Mouse (Mus musculus) ES-CJ7 (cell line): ENCODE data around the gene 1700008O03Rik.

ENCODE experiments used
- DNase-seq: peaks from one replicate; pipeline ENCODE4 v3.0.0; 2011; ENCODE audit warnings: low read depth, low spot score

1700008O03Rik gene

GRCm38 (mm10) chr7:44344622-44345021 is 41.0 kb downstream of the 1700008O03Rik start:
- DNase-seq: no peak

GRCm38 (mm10) chr7:44343459-44344015 is 42.1 kb downstream of the 1700008O03Rik start:
- no peak for DNase-seq

DNA sequence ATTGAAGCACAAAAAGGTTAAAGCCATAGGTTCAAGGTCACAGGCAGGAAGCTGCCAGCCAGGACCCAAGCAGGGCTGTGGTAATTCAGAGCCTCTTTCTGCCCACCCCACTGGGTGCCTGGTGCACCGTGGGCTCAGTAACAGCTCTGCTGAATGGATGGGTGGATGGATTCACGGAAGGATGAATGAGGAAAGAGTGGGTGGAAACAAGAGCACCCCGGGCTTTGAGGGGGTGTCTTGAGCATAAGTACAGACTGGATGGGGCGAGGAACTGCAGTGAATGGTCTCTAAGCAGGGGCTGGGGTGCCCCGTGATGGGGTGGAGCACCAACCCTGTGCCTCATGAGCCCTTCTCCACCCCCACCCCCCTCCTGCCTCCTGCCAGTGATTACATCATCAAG is 43.9 kb downstream of the 1700008O03Rik start:
- no peak for DNase-seq

- DNase-seq: no peak
Observed at GRCm38 (mm10) chr7:44341119-44341518, 44.5 kb downstream of the 1700008O03Rik start.

DNA sequence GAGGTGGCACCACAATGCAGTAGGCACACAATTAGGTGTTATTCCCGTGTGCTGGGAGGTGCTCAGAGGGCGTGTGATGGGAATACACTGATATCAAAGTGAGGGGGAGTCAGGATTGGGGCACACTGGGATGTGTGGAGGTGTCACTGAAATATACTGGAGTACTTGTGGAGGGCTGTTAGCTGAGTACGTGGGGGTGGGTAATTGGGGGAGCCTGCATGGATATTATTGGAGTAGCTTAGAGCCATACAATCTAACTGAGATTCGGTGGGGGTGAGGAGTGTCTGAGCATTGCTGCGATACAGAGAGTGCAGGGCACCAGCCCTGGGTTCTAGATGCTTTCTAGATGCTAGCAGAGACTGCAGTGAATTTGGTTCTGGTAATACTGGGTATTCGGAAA is 45.4 kb downstream of the 1700008O03Rik start:
- no peak for DNase-seq

GRCm38 (mm10) chr7:44337121-44337849 is 48.3 kb downstream of the 1700008O03Rik start:
- DNase-seq: no peak

DNA sequence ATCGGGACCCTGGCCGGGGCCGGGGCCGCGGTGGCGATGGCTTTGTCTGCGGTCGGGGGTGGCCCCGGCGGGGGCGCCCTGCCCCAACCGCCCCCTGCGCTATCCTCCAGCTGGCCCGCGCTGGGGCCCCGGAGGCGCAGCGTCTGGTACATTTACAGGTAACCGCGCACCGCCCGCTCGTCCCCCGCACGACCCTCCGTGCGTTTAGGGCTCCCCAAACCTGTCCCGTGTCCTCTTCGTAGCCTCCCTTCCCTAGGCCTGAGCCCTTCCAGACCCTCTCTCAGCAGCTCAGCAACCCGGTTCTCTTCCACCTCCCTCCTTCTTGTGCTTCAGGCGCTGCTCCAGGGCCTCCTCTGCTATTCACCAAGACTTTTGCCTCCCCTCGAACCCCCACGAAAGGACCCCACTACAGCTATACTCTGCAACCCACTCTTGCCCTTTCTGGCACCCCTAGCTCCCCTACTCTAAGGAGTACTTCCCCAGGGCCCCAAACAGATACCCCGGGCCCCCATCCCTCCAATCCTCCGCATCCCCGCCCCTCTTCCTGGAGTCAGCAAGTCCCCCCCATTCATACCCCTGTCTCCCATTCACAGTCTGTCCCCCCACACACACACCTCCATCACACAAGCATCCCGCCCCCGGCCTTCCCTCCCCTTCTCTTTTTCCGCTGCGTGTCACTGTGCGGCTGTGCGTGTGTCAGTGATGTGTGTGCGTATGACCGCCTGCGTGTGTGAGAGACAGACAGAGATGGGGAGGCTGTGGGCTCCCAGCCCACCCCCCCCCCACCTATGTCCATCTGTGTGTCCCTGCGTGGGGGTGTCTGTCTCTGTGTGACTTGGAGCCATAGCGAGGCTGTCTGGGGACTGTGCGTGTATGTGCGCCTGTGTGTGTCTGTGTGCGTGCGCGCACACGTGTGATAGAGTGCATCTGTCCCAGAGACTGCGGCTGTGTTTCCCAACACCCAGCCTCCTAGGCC is 49.3 kb downstream of the 1700008O03Rik start:
- no peak for DNase-seq

DNA sequence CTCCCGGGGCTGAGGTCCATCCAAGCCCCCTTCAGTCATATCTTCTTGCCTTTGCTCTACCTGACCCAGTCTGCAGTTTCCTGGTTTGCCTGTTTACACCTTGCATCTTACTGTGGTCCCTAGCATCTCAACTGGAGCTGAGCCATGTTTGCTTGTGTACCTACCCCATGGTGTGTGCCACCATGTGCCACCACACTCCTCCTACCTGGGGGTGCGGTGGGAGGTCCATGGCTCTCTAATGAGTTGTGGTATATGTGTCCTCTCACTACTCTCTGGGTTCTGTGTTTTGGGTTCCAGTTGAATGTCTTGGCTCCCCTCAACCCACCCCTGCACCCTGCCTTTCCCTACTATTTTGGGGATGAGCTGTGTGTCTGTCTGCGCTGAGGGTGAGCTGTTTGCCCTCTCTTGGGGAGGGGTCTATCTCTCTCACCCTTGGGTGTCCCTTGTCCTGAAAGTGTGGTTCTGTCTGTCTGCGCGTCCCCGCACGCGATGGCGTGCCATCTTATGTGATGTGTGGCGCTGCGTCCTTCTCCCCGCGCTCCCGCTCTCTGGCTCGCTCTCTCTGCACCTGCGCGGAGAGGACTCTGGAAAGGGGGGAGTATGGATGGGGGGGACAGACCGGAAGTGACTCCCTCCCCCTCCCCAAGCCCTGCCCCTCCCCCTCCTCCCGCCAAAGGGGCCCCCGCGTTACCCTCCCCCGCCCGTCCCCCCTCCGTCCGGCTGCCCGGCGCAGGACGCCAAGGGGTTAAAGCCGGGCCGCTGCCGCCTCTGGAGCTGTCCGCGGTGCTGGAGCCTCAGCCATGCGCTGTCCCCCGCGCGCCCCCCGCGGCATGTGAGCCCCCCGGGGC is 50.4 kb downstream of the 1700008O03Rik start:
- DNase-seq: peak; percentile 42

DNA sequence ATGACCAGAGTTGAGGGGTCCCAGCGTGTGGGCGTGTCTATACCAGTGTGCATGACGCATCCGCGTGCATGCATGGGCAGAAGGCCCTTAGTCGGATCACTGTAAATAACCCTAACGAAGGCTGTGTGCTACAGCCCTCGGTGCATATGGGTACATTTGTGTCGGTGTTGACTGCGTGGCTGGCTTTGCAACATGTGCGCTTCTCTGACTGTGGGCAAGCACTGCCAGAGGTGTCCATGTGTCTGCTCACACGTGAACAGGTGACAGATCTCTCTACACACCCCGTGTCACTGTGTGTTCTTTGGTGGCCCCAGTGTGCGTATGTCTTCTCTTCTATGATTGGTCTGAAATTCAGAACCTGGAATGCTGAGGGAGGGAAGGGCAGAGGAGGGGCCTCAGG is 51.5 kb downstream of the 1700008O03Rik start:
- DNase-seq: no peak

- no peak for DNase-seq
Observed at GRCm38 (mm10) chr7:44332336-44332735, 53.3 kb downstream of the 1700008O03Rik start.

GRCm38 (mm10) chr7:44326614-44327013 is 59.0 kb downstream of the 1700008O03Rik start:
- no peak for DNase-seq

- no peak for DNase-seq
Observed at GRCm38 (mm10) chr7:44322290-44322689, 63.3 kb downstream of the 1700008O03Rik start.

- DNase-seq: no peak
Observed at GRCm38 (mm10) chr7:44320886-44321285, 64.7 kb downstream of the 1700008O03Rik start.

DNA sequence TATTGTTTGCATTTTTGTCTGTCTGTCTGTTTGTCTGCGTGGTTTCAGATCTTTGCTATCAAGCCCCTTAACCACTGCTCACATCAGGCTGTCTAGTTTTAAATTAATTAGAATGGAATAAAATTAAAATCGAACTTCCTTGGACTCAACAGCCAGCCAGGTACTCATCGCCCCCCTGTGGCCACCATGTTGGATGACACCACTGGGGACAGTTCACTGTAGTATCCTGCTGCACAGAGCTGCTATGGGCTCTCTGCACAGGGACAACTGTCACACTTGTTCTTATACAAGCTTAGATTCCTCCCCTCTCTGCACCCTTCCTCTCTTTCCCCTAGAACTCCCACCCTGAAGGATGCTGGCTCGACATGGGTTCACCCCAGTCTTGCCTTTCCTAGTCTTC is 67.7 kb downstream of the 1700008O03Rik start:
- peak; percentile 60 for DNase-seq

DNA sequence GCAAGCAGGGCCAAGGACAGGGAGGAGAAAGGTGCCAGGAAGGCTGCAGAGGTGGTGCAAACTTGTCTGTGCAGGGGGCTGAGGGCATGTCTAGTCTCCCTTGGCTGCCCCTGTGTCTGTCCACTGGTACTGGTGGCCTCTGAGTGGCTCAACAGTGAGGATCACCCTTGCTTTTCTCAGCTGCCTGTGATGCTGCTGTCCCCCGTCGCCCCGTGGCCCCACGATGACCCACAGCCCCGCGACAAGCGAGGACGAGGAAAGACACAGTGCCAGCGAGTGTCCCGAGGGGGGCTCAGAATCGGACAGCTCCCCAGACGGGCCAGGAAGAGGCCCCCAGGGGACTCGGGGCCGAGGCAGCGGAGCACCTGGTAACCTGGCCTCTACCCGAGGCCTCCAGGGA is 73.1 kb downstream of the 1700008O03Rik start:
- DNase-seq: no peak

DNA sequence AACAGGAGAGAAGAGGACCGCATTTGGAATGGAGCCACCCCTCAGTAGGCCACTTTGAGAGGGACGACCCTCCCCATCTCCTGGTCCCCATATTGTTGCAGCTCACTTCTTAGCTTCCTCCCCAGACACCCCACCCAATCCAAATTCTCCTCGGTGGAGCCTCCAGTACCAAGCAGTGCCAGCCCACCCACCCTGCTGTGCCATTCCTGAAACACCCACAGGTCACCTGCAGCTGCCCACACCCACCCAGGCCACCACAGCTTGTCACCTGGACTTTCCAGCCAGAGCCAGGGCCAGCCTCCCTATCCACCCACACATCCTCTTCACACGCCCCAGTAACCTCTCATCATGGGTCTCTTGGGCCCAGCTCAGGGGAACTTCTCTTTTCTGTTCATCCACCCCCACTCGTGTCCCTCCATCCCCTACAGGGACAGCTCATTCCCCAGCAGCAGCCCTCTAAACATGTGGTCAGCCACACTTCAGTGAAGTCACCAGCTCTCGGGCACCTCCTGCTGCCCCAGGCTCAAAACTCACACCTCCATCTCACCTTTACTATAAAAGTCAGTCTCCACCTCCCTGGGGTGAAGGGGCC is 73.8 kb downstream of the 1700008O03Rik start:
- DNase-seq: no peak

GRCm38 (mm10) chr7:44310878-44311712 is 74.5 kb downstream of the 1700008O03Rik start:
- DNase-seq: peak; percentile 57

DNA sequence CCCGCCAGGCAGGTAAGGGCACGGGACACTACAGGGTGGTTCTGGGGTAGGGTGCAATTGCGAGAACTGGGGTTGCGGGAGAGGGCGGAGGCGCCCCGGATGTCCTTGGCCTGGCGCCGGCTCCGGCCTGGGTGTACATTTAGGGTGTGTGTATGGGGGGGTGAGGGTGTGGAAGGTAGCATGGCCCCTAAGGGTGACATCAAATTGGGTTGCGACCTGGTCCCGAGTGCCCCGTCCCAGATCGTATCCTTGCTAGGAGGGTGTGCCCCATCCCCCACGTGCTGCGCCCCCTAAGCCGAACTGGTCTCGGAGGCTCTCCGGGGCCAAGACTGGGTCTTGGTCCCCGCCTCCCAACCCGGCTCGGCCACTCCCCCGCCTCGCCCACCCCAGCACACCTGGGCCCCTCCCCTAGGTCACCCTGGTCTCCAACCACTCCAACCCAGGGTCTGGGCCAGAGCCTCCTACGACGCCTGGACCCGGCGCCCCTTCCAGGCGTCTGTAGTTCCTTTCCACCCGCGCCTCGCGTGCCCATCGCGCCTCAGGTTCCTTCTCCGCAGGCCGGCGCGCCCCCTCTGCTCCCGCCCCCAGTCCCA is 75.2 kb downstream of the 1700008O03Rik start:
- peak; percentile 32 for DNase-seq
